Mouse (Mus musculus) naive thymus-derived CD4-positive, alpha-beta T cell, adult 2 months (primary cell): ENCODE data around the gene Abhd17b.
"Not testable (repeated sequence)": the region's sequence is repeated elsewhere in the genome, so short reads cannot be mapped to it uniquely, and the experiment has no call there.

Experiments
- DNase-seq: peaks from one replicate; pipeline ENCODE4 v3.0.0-alpha.2; 2011; ENCODE audit warnings: low read depth

Abhd17b gene

GRCm38 (mm10) chr19:21652285-21653171 lies 457 bp upstream of the Abhd17b start, which contains the start of gene 1110059E24Rik:
TSS of gene 1110059E24Rik (minus strand) at chr19:21652976.
- DNase-seq, result peak; percentile 97

GRCm38 (mm10) chr19:21654788-21655187 lies 1.8 kb downstream of the Abhd17b start:
- DNase-seq, result no peak

GRCm38 (mm10) chr19:21660734-21661133 lies 7.7 kb downstream of the Abhd17b start:
- no peak for DNase-seq

GRCm38 (mm10) chr19:21663756-21664456 lies 10.9 kb downstream of the Abhd17b start:
- no peak for DNase-seq

GRCm38 (mm10) chr19:21669650-21670049 lies 16.7 kb downstream of the Abhd17b start:
- DNase-seq, result no peak

- DNase-seq, result no peak
Observed at GRCm38 (mm10) chr19:21674354-21675096, 21.5 kb downstream of the Abhd17b start.

GRCm38 (mm10) chr19:21680091-21680490 lies 27.1 kb downstream of the Abhd17b start:
- DNase-seq, result no peak

- no peak for DNase-seq
Observed at GRCm38 (mm10) chr19:21680986-21681385, 28.0 kb downstream of the Abhd17b start.

- peak; percentile 92 for DNase-seq
Observed at GRCm38 (mm10) chr19:21713260-21714031, 60.5 kb downstream of the Abhd17b start.

GRCm38 (mm10) chr19:21714278-21714883 lies 61.4 kb downstream of the Abhd17b start:
- DNase-seq, result peak; percentile 64

- no peak for DNase-seq
Observed at GRCm38 (mm10) chr19:21715005-21715442, 62.0 kb downstream of the Abhd17b start.

- DNase-seq, result no peak
Observed at GRCm38 (mm10) chr19:21715515-21715914, 62.5 kb downstream of the Abhd17b start.

- DNase-seq, result no peak
Observed at GRCm38 (mm10) chr19:21716456-21716855, 63.5 kb downstream of the Abhd17b start.

GRCm38 (mm10) chr19:21719206-21719605 lies 66.2 kb downstream of the Abhd17b start:
- DNase-seq, result no peak

- DNase-seq, result no peak
Observed at GRCm38 (mm10) chr19:21720950-21721349, 68.0 kb downstream of the Abhd17b start.

GRCm38 (mm10) chr19:21723280-21723679 lies 70.3 kb downstream of the Abhd17b start:
- not testable (repeated sequence) for DNase-seq

- peak; percentile 28 for DNase-seq
Observed at GRCm38 (mm10) chr19:21723911-21724655, 71.1 kb downstream of the Abhd17b start.

- DNase-seq, result no peak
Observed at GRCm38 (mm10) chr19:21725168-21725567, 72.2 kb downstream of the Abhd17b start.

- no peak for DNase-seq
Observed at GRCm38 (mm10) chr19:21727081-21727480, 74.1 kb downstream of the Abhd17b start.

GRCm38 (mm10) chr19:21728342-21728741 lies 75.4 kb downstream of the Abhd17b start:
- no peak for DNase-seq
